13 mouse cellular contexts compared by ENCODE assay signal in the genomic region with DNA sequence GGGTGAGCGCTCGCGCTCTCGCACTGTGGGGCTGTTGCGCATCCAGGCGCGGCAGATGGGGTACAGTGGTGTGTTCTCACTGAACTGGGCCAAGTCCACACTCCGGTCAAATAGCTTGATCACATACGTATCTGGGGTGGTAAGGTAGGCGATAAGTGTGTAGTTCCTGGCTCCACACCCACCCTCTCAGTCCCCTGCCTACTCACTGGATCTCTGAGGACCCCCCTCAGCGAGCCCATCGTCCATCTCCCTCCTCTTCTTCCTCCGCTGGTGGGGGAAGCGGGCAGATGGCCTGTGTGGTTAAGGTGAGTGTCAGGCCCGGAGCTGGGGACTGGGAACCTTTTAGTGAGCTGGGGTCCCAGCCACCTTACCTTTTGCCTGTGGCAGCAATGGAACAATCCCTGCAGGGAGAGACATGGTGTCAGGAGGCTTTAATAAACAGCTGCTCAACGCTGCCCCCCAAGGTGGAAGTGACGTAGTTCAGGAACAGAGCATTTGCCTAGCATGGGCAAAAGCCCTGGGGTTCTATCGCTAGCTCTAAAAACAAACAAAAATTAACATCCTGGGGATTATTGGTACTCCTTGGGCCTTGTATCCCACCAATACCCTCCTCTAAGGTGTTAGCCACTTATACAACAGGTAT. TPM values are rescaled to one million over a fixed set of nuclear protein-coding genes. Genes with fewer than 3 reads are reported as not detected.
DNase-seq lines count a peak whose midpoint lies in the region; ATAC-seq and TF ChIP-seq lines count a peak whose summit lies in the region.
"Had no signal": no experiment of that assay in that cellular context is flagged by ENCODE, and none has a peak within 500 bp of the region (broad histone marks: within the 10 kb centered on the region; RNA-seq: fewer than 3 reads in every experiment).

No protein-coding gene starts in this region.

- TF ChIP-seq EP300 in heart, adult 2 months (IDR thresholded peaks at IDR 0.05; ENCODE audit: insufficient read depth, low read depth, low read length): no peak

- no peak overlapping the region for H3K4me3 ChIP-seq in heart, adult 2 months
- H3K4me3 ChIP-seq in thymus, adult 2 months (ENCODE audit: control insufficient read depth, insufficient read depth, low read length): no peak overlapping the region
- no peak overlapping the region for H3K4me3 ChIP-seq in embryonic fibroblast, embryonic 13.5 days (ENCODE audit: insufficient read depth, low read length)
- H3K4me3 ChIP-seq in forebrain, embryonic 16.5 days (replicated peaks; ENCODE audit: low read length): no peak overlapping the region
- H3K4me3 ChIP-seq: heart, embryonic 12.5 days had no signal

- no peaks in the 10 kb centered on the region for H3K27me3 ChIP-seq in heart, adult 2 months (ENCODE audit: control insufficient read depth, insufficient read depth, low read length)
- H3K27me3 ChIP-seq in thymus, adult 2 months (ENCODE audit: control insufficient read depth, insufficient read depth, low read length): no peaks in the 10 kb centered on the region
- H3K27me3 ChIP-seq in forebrain, embryonic 16.5 days (replicated peaks; ENCODE audit: control insufficient read depth, insufficient read depth, low read length): no peaks in the 10 kb centered on the region
- H3K27me3 ChIP-seq: heart, embryonic 12.5 days had no signal

- H3K9ac ChIP-seq in heart, adult 2 months (ENCODE audit: low read depth, low read length): no peak overlapping the region
- no peak overlapping the region for H3K9ac ChIP-seq in forebrain, embryonic 16.5 days (replicated peaks; ENCODE audit: low read depth, low read length)
- H3K9ac ChIP-seq: heart, embryonic 12.5 days had no signal

- H3K4me1 ChIP-seq in heart, adult 2 months (ENCODE audit: control insufficient read depth, insufficient read depth, low read length): peaks cover 3% of the 10 kb centered on the region
- H3K4me1 ChIP-seq in thymus, adult 2 months (replicated peaks; ENCODE audit: control insufficient read depth, insufficient read depth, low read length): peaks cover 20% of the 10 kb centered on the region
- H3K4me1 ChIP-seq in embryonic fibroblast, embryonic 13.5 days (ENCODE audit: control insufficient read depth, insufficient read depth, low read length): peaks cover 3% of the 10 kb centered on the region; the same call in 1 of the 2 replicates
- H3K4me1 ChIP-seq in forebrain, embryonic 16.5 days (replicated peaks; ENCODE audit: control insufficient read depth, insufficient read depth, low read length): peaks cover 32% of the 10 kb centered on the region

- ATAC-seq in forebrain, embryonic 16.5 days: no peak
- ATAC-seq: forebrain, embryonic 14.5 days had no signal

- H3K36me3 ChIP-seq in heart, adult 2 months (ENCODE audit: control insufficient read depth, insufficient read depth, low read length): no peaks in the 10 kb centered on the region
- peaks cover 19% of the 10 kb centered on the region for H3K36me3 ChIP-seq in thymus, adult 2 months (ENCODE audit: control insufficient read depth, insufficient read depth, low read length)
- H3K36me3 ChIP-seq in forebrain, embryonic 16.5 days (ENCODE audit: control insufficient read depth, insufficient read depth): 0 out of 2 replicates have a peak, but pooled peaks cover 15% of the 10 kb centered on the region

- peak; percentile 44 for TF ChIP-seq CTCF in heart, adult 2 months (IDR thresholded peaks at IDR 0.05)
- no peak for TF ChIP-seq CTCF in thymus, adult 2 months (IDR thresholded peaks at IDR 0.05; ENCODE audit: borderline replicate concordance, control insufficient read depth, extremely low read depth, insufficient read depth, low read length, poor library complexity)
- TF ChIP-seq CTCF in embryonic fibroblast, embryonic 13.5 days (IDR thresholded peaks at IDR 0.05; ENCODE audit: borderline replicate concordance, insufficient read depth, low read length): peak; percentile 18; the same call in 1 of the 2 replicates

- no peak for TF ChIP-seq POLR2A in heart, adult 2 months (IDR thresholded peaks at IDR 0.05; ENCODE audit: insufficient read depth, low read depth, low read length)
- no peak for TF ChIP-seq POLR2A in thymus, adult 2 months (IDR thresholded peaks at IDR 0.05; ENCODE audit: control insufficient read depth, extremely low read depth, insufficient read depth, low read length, poor library complexity)
- no peak for TF ChIP-seq POLR2A in embryonic fibroblast, embryonic 13.5 days (IDR thresholded peaks at IDR 0.05; ENCODE audit: low read depth, low read length)

- H3K27ac ChIP-seq in heart, adult 2 months: no peak overlapping the region
- no peak overlapping the region for H3K27ac ChIP-seq in thymus, adult 2 months (ENCODE audit: control insufficient read depth, insufficient read depth, low read length)
- no peak overlapping the region for H3K27ac ChIP-seq in embryonic fibroblast, embryonic 13.5 days (ENCODE audit: insufficient read depth, low read length)
- H3K27ac ChIP-seq in forebrain, embryonic 16.5 days (ENCODE audit: low read length): no peak overlapping the region

- intact Hi-C loops in heart, adult 2 months (cut with DNase I): no loop called here

- 92% methylated on average over 18 of the region's 18 CpGs for WGBS in heart, adult 2 months
- 94% methylated on average over 18 of the region's 18 CpGs for WGBS in thymus, adult 2 months
- 92% methylated on average over 18 of the region's 18 CpGs for WGBS in forebrain, embryonic 16.5 days

- no peak for DNase-seq in heart, adult 2 months
- no peak for DNase-seq in heart, adult 18-20 months
- peak; percentile 42 for DNase-seq in thymus, adult 2 months
- no peak for DNase-seq in thymus, adult 18-20 months
- peak; percentile 41 for DNase-seq in thymus, postnatal 25 days
- DNase-seq in neural tube, embryonic 10.5 days (ENCODE audit: extremely low spot score, low spot score): no peak
- DNase-seq: lung, adult 2 months; right cerebral cortex, postnatal 25 days had no signal

- no peak overlapping the region for H3K4me2 ChIP-seq in forebrain, embryonic 16.5 days (ENCODE audit: low read length)
- H3K4me2 ChIP-seq: heart, embryonic 12.5 days had no signal

- no peaks in the 10 kb centered on the region for H3K9me3 ChIP-seq in forebrain, embryonic 16.5 days (ENCODE audit: control insufficient read depth, low read length)
- H3K9me3 ChIP-seq: G1E; heart, embryonic 12.5 days had no signal

- H3K79me2 ChIP-seq in heart, adult 2 months (replicated peaks; ENCODE audit: control insufficient read depth, insufficient read depth, low read length): no peaks in the 10 kb centered on the region

RNA-seq across cellular contexts. Expression of a gene that starts 2.6 kb away (rescaled TPM):
- total RNA-seq in heart, adult 2 months (2021): 10 to 100 TPM; 13.7 to 16.0 TPM
- polyA plus RNA-seq in heart, adult 2 months (2012; rRNA removed): 16.2 and 20.0 TPM in 2 replicates
- total RNA-seq in heart, adult 18-20 months (2021): 10 to 100 TPM; 16.8 to 18.8 TPM
- 73.0 and 78.6 TPM in 2 replicates for polyA plus RNA-seq in thymus, adult 2 months (2012; rRNA removed)
- 30.6 and 38.5 TPM in 2 replicates for polyA plus RNA-seq in embryonic fibroblast, embryonic 13.5 days (2011; ENCODE audit: insufficient read length, low read depth, missing spikeins)
- 52.9 and 55.1 TPM in 2 replicates for polyA plus RNA-seq in forebrain, embryonic 16.5 days (2015; fragmentation: Nextera tagmentation; extraction: Ambion mirVana)

RNA-seq across cellular contexts. Expression of a gene that starts 4.9 kb away (rescaled TPM):
- total RNA-seq in heart, adult 2 months (2021): 1 to 10 TPM; 2.5 to 6.3 TPM
- polyA plus RNA-seq in heart, adult 2 months (2012; rRNA removed): 5.6 and 5.8 TPM in 2 replicates
- 1 to 10 TPM; 2.1 to 4.6 TPM for total RNA-seq in heart, adult 18-20 months (2021)
- polyA plus RNA-seq in thymus, adult 2 months (2012; rRNA removed): 36.1 and 36.3 TPM in 2 replicates
- polyA plus RNA-seq in embryonic fibroblast, embryonic 13.5 days (2011; ENCODE audit: insufficient read length, low read depth, missing spikeins): 7.7 and 8.0 TPM in 2 replicates
- 8.8 and 13.5 TPM in 2 replicates for polyA plus RNA-seq in forebrain, embryonic 16.5 days (2015; fragmentation: Nextera tagmentation; extraction: Ambion mirVana)

RNA-seq across cellular contexts. Expression of a gene that starts 5.0 kb away (rescaled TPM):
- 100 to 1,000 TPM; 718 to 804 TPM for total RNA-seq in heart, adult 2 months (2021)
- polyA plus RNA-seq in heart, adult 2 months (2012; rRNA removed): 1,866 and 1,945 TPM in 2 replicates
- 100 to 1,000 TPM; 845 to 870 TPM for total RNA-seq in heart, adult 18-20 months (2021)
- polyA plus RNA-seq in thymus, adult 2 months (2012; rRNA removed): 30.0 and 89.6 TPM in 2 replicates
- polyA plus RNA-seq in embryonic fibroblast, embryonic 13.5 days (2011; ENCODE audit: insufficient read length, low read depth, missing spikeins): 55.6 and 58.1 TPM in 2 replicates
- polyA plus RNA-seq in forebrain, embryonic 16.5 days (2015; fragmentation: Nextera tagmentation; extraction: Ambion mirVana): 9.3 and 11.1 TPM in 2 replicates

RNA-seq across cellular contexts. Expression of a gene that starts 6.1 kb away (rescaled TPM):
- total RNA-seq in heart, adult 2 months (2021): 10 to 100 TPM; 56.0 to 67.9 TPM
- 61.3 and 71.4 TPM in 2 replicates for polyA plus RNA-seq in heart, adult 2 months (2012; rRNA removed)
- 10 to 100 TPM; 61.2 to 65.9 TPM for total RNA-seq in heart, adult 18-20 months (2021)
- 81.5 and 84.2 TPM in 2 replicates for polyA plus RNA-seq in thymus, adult 2 months (2012; rRNA removed)
- 49.1 and 79.1 TPM in 2 replicates for polyA plus RNA-seq in embryonic fibroblast, embryonic 13.5 days (2011; ENCODE audit: insufficient read length, low read depth, missing spikeins)
- polyA plus RNA-seq in forebrain, embryonic 16.5 days (2015; fragmentation: Nextera tagmentation; extraction: Ambion mirVana): 107 and 111 TPM in 2 replicates

RNA-seq across cellular contexts. Expression of a gene that starts 6.1 kb away (rescaled TPM):
- total RNA-seq in heart, adult 2 months (2021): 1 to 10 TPM; 1.1 to 1.9 TPM
- polyA plus RNA-seq in heart, adult 2 months (2012; rRNA removed): 1.6 and 3.1 TPM in 2 replicates
- 1 to 10 TPM in 1 of 2 experiments, under 1 TPM in 1; 0.35 to 1.1 TPM for total RNA-seq in heart, adult 18-20 months (2021)
- polyA plus RNA-seq in thymus, adult 2 months (2012; rRNA removed): 7.3 and 8.8 TPM in 2 replicates
- 1.4 and 3.1 TPM in 2 replicates for polyA plus RNA-seq in embryonic fibroblast, embryonic 13.5 days (2011; ENCODE audit: insufficient read length, low read depth, missing spikeins)
- 23.5 and 28.5 TPM in 2 replicates for polyA plus RNA-seq in forebrain, embryonic 16.5 days (2015; fragmentation: Nextera tagmentation; extraction: Ambion mirVana)

Comparison
In these comparisons a context has a peak if more than half of its experiments do, and no peak if none do; other contexts are left out.
1. DNase-seq: peak in thymus, adult 2 months (single experiment) and thymus, postnatal 25 days (single experiment); none in heart, adult 2 months (0 of 2), heart, adult 18-20 months (0 of 2), thymus, adult 18-20 months (0 of 2) and neural tube, embryonic 10.5 days (single experiment).
2. RNA of a gene that starts 5.0 kb away (polyA plus RNA-seq): 1,866 to 1,945 TPM in heart, adult 2 months; 30.0 to 89.6 TPM in thymus, adult 2 months, 55.6 to 58.1 TPM in embryonic fibroblast, embryonic 13.5 days and 9.3 to 11.1 TPM in forebrain, embryonic 16.5 days; every median in the first group is over 10 times any median in the second.